Mouse (Mus musculus): ENCODE measurements around the gene Atp2b1. TPM values are rescaled to one million over a fixed set of nuclear protein-coding genes. Genes with fewer than 3 reads are reported as not detected.
A peak's percentile ranks its signal among the peaks of the same experiment; 100 is the strongest.

Gene Atp2b1
- 93.6 and 96.1 TPM in 2 replicates for polyA plus RNA-seq (2016; fragmentation: Nextera tagmentation; extraction: Ambion mirVana)

- H3K27me3 ChIP-seq = no peaks in the 10 kb centered on the region
- H3K4me1 ChIP-seq = peaks cover 11% of the 10 kb centered on the region
- under 1% methylated on average over 78 of the region's 120 CpGs for WGBS
- no peaks in the 10 kb centered on the region for H3K36me3 ChIP-seq (replicated peaks)
- peak within 1 kb of the TSS; percentile 92 for H3K9ac ChIP-seq
- H3K27ac ChIP-seq = peak within 1 kb of the TSS; percentile 98
- peak within 1 kb of the TSS; percentile 98 for H3K4me2 ChIP-seq
- H3K4me3 ChIP-seq (replicated peaks) = peak within 1 kb of the TSS; percentile 95
- ATAC-seq (ENCODE audit: low FRiP score) = peak; percentile 93
- no peaks in the 10 kb centered on the region for H3K9me3 ChIP-seq
Observed at GRCm38 (mm10) chr10:98913961-98914809, at the start of gene Atp2b1. TSS of gene Atp2b1 (plus strand) at chr10:98914406.

GRCm38 (mm10) chr10:98864851-98865250, 49.4 kb upstream of the Atp2b1 start:
- Histone ChIP-seq H3K36me3 (replicated peaks) (no peaks in the 10 kb centered on the region), H3K27ac (no peak overlapping the region), H3K9ac (no peak overlapping the region), H3K4me3 (replicated peaks) (no peak overlapping the region), H3K4me2 (no peak overlapping the region), H3K27me3 (no peaks in the 10 kb centered on the region), H3K9me3 (no peaks in the 10 kb centered on the region), H3K4me1 (no peaks in the 10 kb centered on the region)
- ATAC-seq (ENCODE audit: low FRiP score) = no peak
- WGBS = 81% methylated on average over 3 of the region's 3 CpGs

GRCm38 (mm10) chr10:98866836-98867370, 47.3 kb upstream of the Atp2b1 start:
- Histone ChIP-seq H3K27ac (no peak overlapping the region), H3K4me1 (no peaks in the 10 kb centered on the region), H3K4me2 (no peak overlapping the region), H3K9ac (no peak overlapping the region), H3K4me3 (replicated peaks) (no peak overlapping the region), H3K27me3 (no peaks in the 10 kb centered on the region), H3K9me3 (no peaks in the 10 kb centered on the region), H3K36me3 (replicated peaks) (no peaks in the 10 kb centered on the region)
- WGBS = 97% methylated on average over 5 of the region's 5 CpGs
- ATAC-seq (ENCODE audit: low FRiP score) = no peak

- no peaks in the 10 kb centered on the region for H3K4me1 ChIP-seq
- H3K4me3 ChIP-seq (replicated peaks) = no peak overlapping the region
- ATAC-seq (ENCODE audit: low FRiP score) = no peak
- H3K27ac ChIP-seq = no peak overlapping the region
- WGBS = 82% methylated on average over 4 of the region's 4 CpGs
- H3K9me3 ChIP-seq = no peaks in the 10 kb centered on the region
- H3K27me3 ChIP-seq = no peaks in the 10 kb centered on the region
- no peaks in the 10 kb centered on the region for H3K36me3 ChIP-seq (replicated peaks)
- H3K9ac ChIP-seq = no peak overlapping the region
- no peak overlapping the region for H3K4me2 ChIP-seq
Observed at GRCm38 (mm10) chr10:98868351-98868908, 45.8 kb upstream of the Atp2b1 start.

GRCm38 (mm10) chr10:98877855-98878254, 36.4 kb upstream of the Atp2b1 start:
- WGBS = 73% methylated on average over 3 of the region's 3 CpGs
- no peak for ATAC-seq (ENCODE audit: low FRiP score)

GRCm38 (mm10) chr10:98878636-98879035, 35.6 kb upstream of the Atp2b1 start:
- Histone ChIP-seq H3K4me3 (replicated peaks) (no peak overlapping the region), H3K27ac (no peak overlapping the region), H3K27me3 (no peaks in the 10 kb centered on the region), H3K9me3 (no peaks in the 10 kb centered on the region), H3K4me2 (no peak overlapping the region), H3K9ac (no peak overlapping the region), H3K4me1 (no peaks in the 10 kb centered on the region), H3K36me3 (replicated peaks) (no peaks in the 10 kb centered on the region)
- WGBS = 68% methylated on average over 2 of the region's 2 CpGs
- no peak for ATAC-seq (ENCODE audit: low FRiP score)

More at GRCm38 (mm10) chr10:98877855-98878254, 36.4 kb upstream of the Atp2b1 start:
- H3K27me3 ChIP-seq = no peaks in the 10 kb centered on the region
- H3K4me2 ChIP-seq = no peak overlapping the region
- H3K36me3 ChIP-seq (replicated peaks) = no peaks in the 10 kb centered on the region
- H3K9me3 ChIP-seq = no peaks in the 10 kb centered on the region
- H3K4me3 ChIP-seq (replicated peaks) = no peak overlapping the region
- H3K9ac ChIP-seq = no peak overlapping the region
- no peaks in the 10 kb centered on the region for H3K4me1 ChIP-seq
- no peak overlapping the region for H3K27ac ChIP-seq

- WGBS = 93% methylated on average over 8 of the region's 8 CpGs
- no peak overlapping the region for H3K9ac ChIP-seq
- H3K27me3 ChIP-seq = no peaks in the 10 kb centered on the region
- no peaks in the 10 kb centered on the region for H3K36me3 ChIP-seq (replicated peaks)
- H3K4me2 ChIP-seq = no peak overlapping the region
- no peak overlapping the region for H3K4me3 ChIP-seq (replicated peaks)
- no peak overlapping the region for H3K27ac ChIP-seq
- H3K9me3 ChIP-seq = no peaks in the 10 kb centered on the region
- H3K4me1 ChIP-seq = no peaks in the 10 kb centered on the region
- ATAC-seq (ENCODE audit: low FRiP score) = no peak
Observed at GRCm38 (mm10) chr10:98880057-98880456, 34.1 kb upstream of the Atp2b1 start.

- Histone ChIP-seq H3K4me2 (no peak overlapping the region), H3K36me3 (replicated peaks) (no peaks in the 10 kb centered on the region), H3K4me3 (replicated peaks) (no peak overlapping the region), H3K9ac (no peak overlapping the region), H3K27ac (no peak overlapping the region), H3K27me3 (no peaks in the 10 kb centered on the region), H3K4me1 (no peaks in the 10 kb centered on the region), H3K9me3 (no peaks in the 10 kb centered on the region)
- WGBS = 90% methylated on average over 2 of the region's 2 CpGs
- no peak for ATAC-seq (ENCODE audit: low FRiP score)
Observed at GRCm38 (mm10) chr10:98880711-98881110, 33.5 kb upstream of the Atp2b1 start.

GRCm38 (mm10) chr10:98881492-98881891, 32.7 kb upstream of the Atp2b1 start:
- Histone ChIP-seq H3K4me1 (no peaks in the 10 kb centered on the region), H3K27me3 (no peaks in the 10 kb centered on the region), H3K9me3 (no peaks in the 10 kb centered on the region), H3K4me2 (no peak overlapping the region), H3K9ac (no peak overlapping the region), H3K4me3 (replicated peaks) (no peak overlapping the region), H3K27ac (no peak overlapping the region), H3K36me3 (replicated peaks) (no peaks in the 10 kb centered on the region)
- no peak for ATAC-seq (ENCODE audit: low FRiP score)
- 90% methylated on average over 6 of the region's 6 CpGs for WGBS

- ATAC-seq (ENCODE audit: low FRiP score) = no peak
- H3K27me3 ChIP-seq = no peaks in the 10 kb centered on the region
- no peak overlapping the region for H3K27ac ChIP-seq
- no peaks in the 10 kb centered on the region for H3K9me3 ChIP-seq
- H3K4me3 ChIP-seq (replicated peaks) = no peak overlapping the region
- H3K9ac ChIP-seq = no peak overlapping the region
- H3K4me2 ChIP-seq = no peak overlapping the region
- no peaks in the 10 kb centered on the region for H3K4me1 ChIP-seq
- WGBS = 87% methylated on average over 5 of the region's 5 CpGs
- H3K36me3 ChIP-seq (replicated peaks) = no peaks in the 10 kb centered on the region
Observed at GRCm38 (mm10) chr10:98882587-98882986, 31.6 kb upstream of the Atp2b1 start.

- Histone ChIP-seq H3K4me1 (no peaks in the 10 kb centered on the region), H3K4me2 (no peak overlapping the region), H3K36me3 (replicated peaks) (no peaks in the 10 kb centered on the region), H3K27ac (no peak overlapping the region), H3K9me3 (no peaks in the 10 kb centered on the region), H3K27me3 (no peaks in the 10 kb centered on the region), H3K4me3 (replicated peaks) (no peak overlapping the region), H3K9ac (no peak overlapping the region)
- no peak for ATAC-seq (ENCODE audit: low FRiP score)
- 83% methylated on average over 2 of the region's 2 CpGs for WGBS
Observed at GRCm38 (mm10) chr10:98884445-98884844, 29.8 kb upstream of the Atp2b1 start.

GRCm38 (mm10) chr10:98886770-98887271, 27.4 kb upstream of the Atp2b1 start:
- H3K27me3 ChIP-seq = no peaks in the 10 kb centered on the region
- H3K4me1 ChIP-seq = no peaks in the 10 kb centered on the region
- no peak overlapping the region for H3K9ac ChIP-seq
- no peak for ATAC-seq (ENCODE audit: low FRiP score)
- no peak overlapping the region for H3K4me3 ChIP-seq (replicated peaks)
- H3K4me2 ChIP-seq = no peak overlapping the region
- no peaks in the 10 kb centered on the region for H3K36me3 ChIP-seq (replicated peaks)
- 85% methylated on average over 3 of the region's 3 CpGs for WGBS
- H3K27ac ChIP-seq = no peak overlapping the region
- no peaks in the 10 kb centered on the region for H3K9me3 ChIP-seq
